Mouse (Mus musculus) kidney, postnatal 25 days (tissue): ENCODE measurements around the gene Rapgef2.

Experiments used
- DNase-seq, 2 experiments: peaks; one replicate each; pipeline ENCODE4 v3.0.0; 2021; ENCODE audit warnings: mixed read lengths in 2 of 2

The Rapgef2 gene

GRCm38 (mm10) chr3:79283031-79283430 lies 3.3 kb downstream of the Rapgef2 start:
- DNase-seq, result no peak

- no peak for DNase-seq
These were observed 10.3 kb downstream of the Rapgef2 start for GRCm38 (mm10) chr3:79275856-79276645.

GRCm38 (mm10) chr3:79273350-79273749 lies 13.0 kb downstream of the Rapgef2 start:
- DNase-seq, result no peak

- DNase-seq, result no peak
These were observed 13.4 kb downstream of the Rapgef2 start for GRCm38 (mm10) chr3:79272939-79273338.

- no peak for DNase-seq
These were observed 15.2 kb downstream of the Rapgef2 start for GRCm38 (mm10) chr3:79270980-79271555.

- DNase-seq, result no peak
These were observed 16.4 kb downstream of the Rapgef2 start for GRCm38 (mm10) chr3:79269872-79270271.

DNA sequence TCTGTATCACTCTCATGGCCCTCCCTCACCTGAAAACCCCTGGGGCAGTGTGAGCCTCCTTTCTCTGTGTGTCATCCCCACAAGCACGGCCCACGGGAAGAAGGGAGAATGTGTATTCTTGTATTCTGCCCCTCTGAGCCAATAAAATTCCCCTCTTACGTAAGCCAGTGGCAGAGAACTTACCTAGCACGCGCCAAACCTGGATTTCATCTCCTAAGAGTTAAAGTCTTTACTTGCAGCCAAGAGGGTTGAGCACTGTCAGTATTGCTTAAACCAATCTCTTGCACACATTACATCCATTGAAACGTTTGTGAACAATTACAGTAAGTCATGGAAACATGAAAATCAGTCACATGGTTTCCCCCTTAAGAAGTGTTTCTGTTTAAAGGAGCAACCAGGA lies 19.3 kb downstream of the Rapgef2 start:
- DNase-seq, result no peak

GRCm38 (mm10) chr3:79261816-79262316 lies 24.5 kb downstream of the Rapgef2 start:
- peak; percentile 70 to 85 for DNase-seq

DNA sequence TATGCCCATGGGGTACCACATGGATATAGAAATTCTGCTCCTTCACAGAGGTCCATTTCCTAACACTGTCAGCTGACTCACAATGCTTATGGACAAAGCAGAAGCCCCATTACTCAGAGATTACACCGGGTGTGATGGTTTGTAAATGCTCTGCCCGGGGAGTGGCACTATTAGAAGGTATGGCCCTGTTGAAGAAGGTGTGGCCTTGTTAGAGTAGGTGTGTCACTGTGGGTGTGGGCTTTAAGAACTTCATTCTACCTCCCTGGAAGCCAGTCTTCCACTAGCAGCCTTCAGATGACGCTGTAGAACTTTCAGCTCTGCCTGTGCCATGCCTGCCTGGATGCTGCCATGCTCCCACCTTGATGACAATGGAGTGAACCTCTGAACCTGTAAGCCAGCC lies 32.3 kb downstream of the Rapgef2 start:
- no peak for DNase-seq

DNA sequence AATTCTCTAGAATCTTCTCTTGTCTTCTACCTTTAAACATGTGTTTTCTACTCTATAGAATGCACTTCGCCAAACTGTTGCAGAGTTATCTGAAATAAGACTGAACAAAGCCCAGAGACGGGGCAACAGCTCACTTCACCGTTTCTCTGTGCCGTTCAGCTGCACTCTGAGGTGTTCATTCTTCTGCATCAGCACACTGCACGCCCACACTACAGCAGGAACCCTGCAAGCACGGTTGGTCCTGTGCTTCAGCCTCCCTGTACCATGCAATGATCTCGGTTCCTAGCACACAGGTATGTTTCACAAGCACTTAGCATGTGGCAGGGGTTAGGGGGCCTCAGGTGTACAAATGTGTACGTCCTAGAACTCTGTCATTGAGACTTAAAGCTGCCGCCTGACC lies 32.9 kb downstream of the Rapgef2 start:
- no peak for DNase-seq

DNA sequence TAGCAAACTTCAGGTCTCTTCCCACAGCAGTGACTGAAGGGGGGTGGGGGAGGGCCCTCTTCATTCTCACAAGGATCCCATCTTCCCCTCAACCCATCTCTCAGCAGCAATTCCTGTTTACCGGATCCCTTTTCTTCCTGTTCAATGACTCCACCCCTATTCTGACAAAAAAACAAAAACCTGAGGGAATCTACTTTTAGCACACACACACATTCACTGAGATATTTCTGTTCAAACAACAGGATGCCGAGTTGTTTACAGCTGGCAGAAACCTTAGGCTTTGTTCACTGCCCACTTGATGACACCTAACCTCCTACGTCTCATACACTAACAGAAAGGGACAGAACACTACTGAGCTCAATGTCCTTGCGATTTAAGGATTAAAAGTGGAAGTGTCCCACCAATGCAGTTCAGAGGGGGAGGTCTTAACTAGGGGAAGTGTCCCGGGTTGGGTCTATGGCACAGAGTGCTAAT lies 33.4 kb downstream of the Rapgef2 start:
- peak; percentile 29 to 64 for DNase-seq

DNA sequence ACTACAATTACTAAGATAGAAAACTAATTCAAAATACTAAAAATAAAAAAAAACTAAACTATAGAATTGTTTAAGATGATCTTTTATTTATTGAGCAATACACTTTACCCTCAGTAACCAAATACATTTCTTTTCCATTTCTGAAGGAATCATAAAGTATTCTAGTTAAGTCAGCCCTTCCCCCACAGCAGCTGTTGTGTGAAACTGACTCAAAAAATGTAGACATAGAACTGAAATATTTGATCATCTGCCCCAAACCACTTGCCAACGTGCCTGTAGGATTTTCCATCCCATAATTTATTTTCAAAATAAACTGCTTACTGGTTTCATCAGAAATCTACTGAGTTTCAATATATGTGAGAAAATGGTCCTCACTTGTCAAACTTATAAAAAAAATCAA lies 36.4 kb downstream of the Rapgef2 start:
- no peak for DNase-seq

DNA sequence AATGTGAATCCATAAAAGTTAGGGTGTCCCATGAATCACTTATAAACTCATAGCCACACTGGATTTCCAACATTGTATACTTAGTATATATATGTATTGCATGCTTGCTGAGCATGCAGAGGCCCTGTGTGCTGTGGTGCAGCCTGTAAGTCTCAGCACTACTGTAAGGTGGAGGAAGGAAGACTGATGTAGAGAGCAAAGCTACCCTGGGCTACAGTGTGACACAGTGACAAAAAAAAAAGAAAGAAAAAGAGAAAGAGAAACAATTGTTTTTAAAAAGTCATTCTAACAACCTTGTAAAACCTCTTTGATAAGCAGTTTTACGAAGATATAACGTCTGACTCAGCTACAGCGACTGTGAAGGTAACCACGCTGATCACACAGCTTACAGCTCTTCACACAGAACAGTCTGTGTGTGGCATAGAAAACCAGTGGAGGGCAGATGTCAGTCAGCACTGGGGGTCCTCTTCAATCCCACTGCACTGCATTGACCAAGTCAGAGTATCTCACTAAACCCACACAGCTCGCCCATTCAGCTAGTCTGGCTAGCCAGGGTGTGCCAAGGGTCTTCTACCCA lies 37.6 kb downstream of the Rapgef2 start:
- DNase-seq, result no peak

DNA sequence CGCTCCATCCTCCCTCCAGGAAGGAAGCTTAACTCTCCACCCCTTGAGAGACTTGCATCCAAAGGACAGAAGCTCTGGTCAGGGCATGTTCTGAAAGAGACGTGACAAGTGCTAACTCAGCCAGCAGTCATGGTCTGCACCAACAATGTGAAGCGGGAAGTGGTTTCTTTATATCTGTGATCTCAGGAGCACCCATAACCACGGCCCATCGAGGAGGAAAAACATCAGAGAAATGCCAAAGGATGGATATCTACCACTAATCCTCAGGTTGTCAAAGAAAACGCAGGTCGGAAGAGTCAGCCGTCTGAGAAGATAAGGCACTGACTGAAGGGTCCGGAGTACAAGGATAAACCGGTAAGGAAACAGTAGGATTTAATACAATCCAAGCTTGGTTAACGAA lies 38.1 kb downstream of the Rapgef2 start:
- peak in 1 of 2 experiments; percentile 55 for DNase-seq

DNA sequence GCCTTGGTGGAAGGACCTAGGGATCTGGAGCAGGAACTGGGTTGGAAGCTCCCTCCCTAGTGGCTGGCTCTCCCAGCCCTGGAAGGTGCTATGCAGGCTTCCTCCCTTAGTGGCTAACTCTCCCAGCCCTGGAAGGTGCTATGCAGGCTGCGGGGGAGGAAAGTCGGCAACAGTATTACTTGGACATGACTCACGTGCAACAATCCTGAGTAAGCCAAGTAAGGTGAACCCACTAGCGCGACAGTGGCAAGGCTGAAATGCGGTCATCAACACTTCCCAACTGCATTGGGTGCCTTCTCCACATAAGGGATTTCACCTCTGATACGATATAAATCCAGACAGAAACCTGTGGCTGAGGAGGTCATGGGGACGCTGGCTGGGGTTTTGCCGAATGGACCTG lies 42.0 kb downstream of the Rapgef2 start:
- peak in 1 of 2 experiments; percentile 50 for DNase-seq

- peak in 1 of 2 experiments; percentile 34 for DNase-seq
These were observed 43.2 kb downstream of the Rapgef2 start for GRCm38 (mm10) chr3:79242922-79243705.

GRCm38 (mm10) chr3:79242298-79242697 lies 44.0 kb downstream of the Rapgef2 start:
- DNase-seq, result peak in 1 of 2 experiments; percentile 33

GRCm38 (mm10) chr3:79239066-79239462 lies 47.3 kb downstream of the Rapgef2 start:
- DNase-seq, result no peak

DNA sequence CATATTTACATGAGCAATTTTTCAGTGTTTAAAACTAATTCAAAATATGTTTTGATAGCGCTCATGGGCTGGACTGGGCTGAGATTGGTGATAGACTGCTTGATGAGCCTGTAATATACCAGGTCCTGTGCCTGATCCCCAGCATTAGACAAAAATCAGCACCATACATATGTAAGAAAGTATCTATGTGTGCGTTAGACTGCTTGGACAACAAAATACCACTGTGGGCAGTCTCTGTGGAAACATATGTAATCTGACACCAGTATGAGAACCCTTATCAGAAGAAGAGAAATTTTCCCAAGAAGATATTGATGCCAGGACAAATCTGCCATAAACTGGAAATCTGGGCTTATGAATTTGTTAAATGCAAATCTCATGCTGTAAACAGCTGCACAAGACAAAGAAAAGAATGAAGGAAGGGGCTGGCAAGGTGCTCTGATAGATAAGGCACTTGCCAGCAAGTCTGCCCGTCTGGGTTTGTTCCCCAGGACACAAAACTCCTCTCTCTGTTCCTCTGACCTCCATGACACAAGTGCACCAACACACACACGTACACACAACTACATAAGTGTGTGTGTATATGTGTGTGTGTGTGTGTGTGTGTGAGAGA lies 47.8 kb downstream of the Rapgef2 start:
- no peak for DNase-seq

GRCm38 (mm10) chr3:79237619-79238342 lies 48.5 kb downstream of the Rapgef2 start:
- DNase-seq, result no peak

DNA sequence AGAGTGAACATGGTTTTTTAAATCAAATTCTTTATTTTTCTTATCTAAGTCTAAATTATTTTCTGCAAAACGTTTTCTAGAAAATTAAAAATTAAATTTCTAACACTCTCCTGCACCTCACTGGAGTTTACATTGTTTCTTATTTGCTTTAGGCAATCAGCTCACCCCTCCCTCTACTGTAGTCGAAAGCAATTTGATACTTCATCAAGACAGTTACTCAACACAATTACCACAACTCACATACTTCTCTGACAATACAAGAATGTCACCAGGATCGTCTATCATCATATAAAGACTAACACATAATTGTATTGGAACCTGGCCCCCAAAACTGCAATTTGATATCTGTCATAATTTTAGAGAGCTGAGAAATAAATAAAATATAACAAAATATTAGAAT lies 51.8 kb downstream of the Rapgef2 start:
- DNase-seq, result no peak
